Mouse (Mus musculus) liver, adult 2 months (tissue): ENCODE results near the gene Tdrd3. TPM values are rescaled to one million over a fixed set of nuclear protein-coding genes. Genes with fewer than 3 reads are reported as not detected.

Experiments used
- DNase-seq: peaks from one replicate; pipeline ENCODE4 v3.0.0-alpha.2; 2011; ENCODE audit warnings: low read depth, low spot score; ENCODE audit errors: extremely low read depth
- H3K27ac ChIP-seq: fragments of 200-500 bp; replicated peaks from 2 replicates; pipeline ENCODE4 v1.5.1; 2012; ENCODE audit warnings: low read depth, mild to moderate bottlenecking, control low read depth, inconsistent platforms, low read length; ENCODE audit not compliant: insufficient read depth
- H3K27me3 ChIP-seq: fragments of 200-500 bp; 2 replicates; pipeline ENCODE4 v1.6.1; 2012; ENCODE audit warnings: mild to moderate bottlenecking, moderate library complexity, low read length, inconsistent platforms; ENCODE audit not compliant: control insufficient read depth, insufficient read depth
- H3K36me3 ChIP-seq: fragments of 200-500 bp; 2 replicates; pipeline ENCODE4 v1.6.1; 2012; ENCODE audit warnings: low read length, inconsistent platforms; ENCODE audit not compliant: control insufficient read depth, insufficient read depth
- H3K4me1 ChIP-seq: fragments of 200-500 bp; 2 replicates; pipeline ENCODE4 v1.6.1; 2011; ENCODE audit warnings: low read length; ENCODE audit not compliant: control insufficient read depth, insufficient read depth
- H3K4me3 ChIP-seq: fragments of 200-500 bp; 2 replicates; pipeline ENCODE4 v1.5.1; 2011; ENCODE audit warnings: low read depth, mild to moderate bottlenecking, control low read depth, low read length, moderate library complexity; ENCODE audit not compliant: insufficient read depth
- H3K79me2 ChIP-seq: fragments of 200-500 bp; 2 replicates; pipeline ENCODE4 v1.6.1; 2012; ENCODE audit warnings: inconsistent platforms, mild to moderate bottlenecking, low read length, moderate library complexity; ENCODE audit not compliant: control insufficient read depth, insufficient read depth
- H3K9ac ChIP-seq: fragments of 200-500 bp; 2 replicates; pipeline ENCODE4 v1.6.1; 2012; ENCODE audit warnings: low read depth, mild to moderate bottlenecking, control low read depth, inconsistent platforms, low read length
- CTCF ChIP-seq: fragments of 200-500 bp; IDR thresholded peaks from 2 replicates; pipeline ENCODE4 v1.5.1; 2011; ENCODE audit warnings: low read depth, low read length, control low read depth
- POLR2A ChIP-seq: fragments of 200-500 bp; IDR thresholded peaks from 2 replicates; pipeline ENCODE4 v1.6.1; 2011; ENCODE audit warnings: low read length, control low read depth; ENCODE audit not compliant: insufficient read depth; ENCODE audit errors: extremely low read depth
- WGBS: fragments of 180-500 bp; shearing (Covaris S2); methylation state at CpG from one replicate; pipeline ENCODE4 v1.1.7; 2018; 5-methylcytosine and 5-hydroxymethylcytosine counted together
- polyA plus RNA-seq: library from polyadenylated mRNA; depleted of rRNA; stranded (reverse); fragments of >200 nt; gene quantifications from 2 replicates; pipeline ENCODE4 v1.2.3, GENCODE M21; 2012
- total RNA-seq: library from RNA; depleted of rRNA; stranded (reverse); fragments of >200 nt; gene quantifications from 2 replicates; pipeline ENCODE4 v1.2.3, GENCODE M21; 2014

Tdrd3 gene
- total and polyA plus RNA-seq, 2 experiments = 1.1 to 9.7 TPM

- no peak overlapping the region for H3K9ac ChIP-seq
- H3K4me1 ChIP-seq = no peaks in the 10 kb centered on the region
- H3K27ac ChIP-seq = no peak overlapping the region
- no peak overlapping the region for H3K4me3 ChIP-seq
- H3K36me3 ChIP-seq = peaks cover 16% of the 10 kb centered on the region
- no peaks in the 10 kb centered on the region; the same call in 1 of the 2 replicates for H3K79me2 ChIP-seq
- TF ChIP-seq POLR2A (no peak), CTCF (no peak)
- no peaks in the 10 kb centered on the region for H3K27me3 ChIP-seq
- DNase-seq = no peak
- WGBS = 73% methylated on average over 2 of the region's 2 CpGs
These were observed 56.3 kb downstream of the Tdrd3 start for GRCm38 (mm10) chr14:87472782-87473181.

DNA sequence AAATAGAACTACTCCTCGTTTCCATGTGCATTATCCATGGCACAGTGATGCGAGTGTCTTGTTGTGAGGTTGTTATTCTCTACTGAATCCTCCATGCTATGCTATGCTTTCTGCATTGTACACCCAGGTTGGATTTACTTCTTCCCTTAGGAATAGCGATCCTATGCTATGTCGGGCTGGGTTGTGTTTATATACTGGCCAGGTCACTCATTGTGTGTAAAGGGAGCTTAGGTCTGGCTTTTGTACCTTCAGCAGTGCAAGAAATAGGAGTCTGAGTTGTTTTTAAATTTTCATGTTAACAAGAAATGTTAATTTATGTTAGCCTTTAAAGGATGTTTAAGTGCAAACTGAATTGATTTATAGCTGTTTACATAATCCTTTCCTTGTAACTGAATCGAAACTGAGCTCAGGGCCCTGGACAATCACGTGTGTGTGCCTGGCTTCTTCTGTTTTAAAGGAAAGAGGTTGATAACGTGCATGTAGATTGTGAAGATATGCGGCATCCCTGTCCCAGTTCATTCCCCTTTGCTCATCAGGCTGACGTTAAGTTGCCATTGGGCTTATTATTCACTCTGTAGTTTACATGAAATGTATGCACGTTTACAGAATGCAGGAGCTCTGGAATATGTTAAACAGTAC lies 59.4 kb downstream of the Tdrd3 start:
- Histone ChIP-seq H3K79me2 (no peaks in the 10 kb centered on the region), H3K36me3 (peaks cover 21% of the 10 kb centered on the region), H3K27me3 (no peaks in the 10 kb centered on the region), H3K27ac (no peak overlapping the region), H3K4me3 (no peak overlapping the region), H3K4me1 (no peaks in the 10 kb centered on the region), H3K9ac (no peak overlapping the region)
- no peak for DNase-seq
- 76% methylated on average over 10 of the region's 10 CpGs for WGBS
- TF ChIP-seq POLR2A (no peak), CTCF (no peak)

DNA sequence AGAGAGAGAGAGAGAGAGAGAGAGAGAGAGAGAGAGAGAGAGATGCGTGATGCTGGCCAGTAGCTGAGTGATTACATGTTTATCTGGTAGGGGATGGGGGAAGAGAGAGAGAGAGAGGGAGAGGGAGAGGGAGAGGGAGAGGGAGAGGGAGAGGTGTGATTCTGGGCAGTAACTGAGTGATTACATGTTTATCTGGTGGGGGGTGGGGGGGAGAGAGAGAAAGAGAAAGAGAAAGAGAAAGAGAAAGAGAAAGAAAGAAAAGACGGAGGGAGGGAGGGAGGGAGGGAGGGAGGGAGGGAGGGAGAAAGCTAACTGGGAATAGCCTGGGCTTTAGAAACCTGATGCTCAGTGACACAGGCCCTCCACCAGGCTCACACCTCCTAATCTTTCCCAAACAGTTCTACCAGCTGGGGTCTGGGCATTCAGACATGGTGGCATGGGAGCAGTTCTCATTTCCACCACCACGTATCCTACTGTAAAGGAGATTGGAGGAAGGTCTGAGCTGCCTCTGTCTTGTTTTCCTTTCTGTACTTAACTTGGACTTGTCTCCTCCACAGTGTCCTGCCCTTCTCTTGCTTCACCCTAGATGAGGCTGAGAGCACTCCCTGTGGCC lies 62.0 kb downstream of the Tdrd3 start:
- Histone ChIP-seq H3K36me3 (peaks cover 19% of the 10 kb centered on the region), H3K79me2 (no peaks in the 10 kb centered on the region), H3K9ac (no peak overlapping the region), H3K4me3 (no peak overlapping the region), H3K27me3 (no peaks in the 10 kb centered on the region), H3K27ac (no peak overlapping the region), H3K4me1 (no peaks in the 10 kb centered on the region)
- TF ChIP-seq POLR2A (no peak), CTCF (no peak)
- 76% methylated on average over 3 of the region's 3 CpGs for WGBS
- no peak for DNase-seq

- no peak overlapping the region for H3K27ac ChIP-seq
- TF ChIP-seq CTCF (no peak), POLR2A (no peak)
- peaks cover 11% of the 10 kb centered on the region for H3K36me3 ChIP-seq
- no peaks in the 10 kb centered on the region for H3K27me3 ChIP-seq
- no peak for DNase-seq
- no peak overlapping the region for H3K9ac ChIP-seq
- H3K4me1 ChIP-seq = no peaks in the 10 kb centered on the region
- no peak overlapping the region for H3K4me3 ChIP-seq
- H3K79me2 ChIP-seq = no peaks in the 10 kb centered on the region
- WGBS = 85% methylated on average over 3 of the region's 3 CpGs
These were observed 69.4 kb downstream of the Tdrd3 start for GRCm38 (mm10) chr14:87485888-87486287.

- 95% methylated on average over 11 of the region's 11 CpGs for WGBS
- Histone ChIP-seq H3K27ac (no peak overlapping the region), H3K36me3 (no peaks in the 10 kb centered on the region), H3K79me2 (no peaks in the 10 kb centered on the region), H3K9ac (no peak overlapping the region), H3K4me3 (no peak overlapping the region), H3K4me1 (no peaks in the 10 kb centered on the region), H3K27me3 (no peaks in the 10 kb centered on the region)
- TF ChIP-seq CTCF (no peak), POLR2A (no peak)
- DNase-seq = no peak
These were observed 81.6 kb downstream of the Tdrd3 start for GRCm38 (mm10) chr14:87497955-87498594.

GRCm38 (mm10) chr14:87505924-87506323 lies 89.5 kb downstream of the Tdrd3 start:
- no peaks in the 10 kb centered on the region for H3K4me1 ChIP-seq
- H3K4me3 ChIP-seq = no peak overlapping the region
- no peak for DNase-seq
- H3K36me3 ChIP-seq = peaks cover 16% of the 10 kb centered on the region
- TF ChIP-seq POLR2A = no peak
- TF ChIP-seq CTCF = no peak
- H3K9ac ChIP-seq = no peak overlapping the region
- 87% methylated on average over 8 of the region's 8 CpGs for WGBS
- H3K79me2 ChIP-seq = no peaks in the 10 kb centered on the region
- no peaks in the 10 kb centered on the region for H3K27me3 ChIP-seq
- H3K27ac ChIP-seq = no peak overlapping the region
